Mouse (Mus musculus) forebrain, embryonic 15.5 days (tissue): ENCODE measurements around the gene Tmem131. TPM values are rescaled to one million over a fixed set of nuclear protein-coding genes. Genes with fewer than 3 reads are reported as not detected.

Source experiments
- ATAC-seq: fragments of 200-750 bp; cut with Nextera tagmentation; replicated peaks from 2 replicates; pipeline ENCODE4 v1.8.0; 2017; ENCODE audit warnings: mild to moderate bottlenecking, moderate TSS enrichment, moderate library complexity
- H3K27ac ChIP-seq: fragments of 300-500 bp; sonication (generic); replicated peaks from 2 replicates; pipeline ENCODE4 v1.5.1; 2015; ENCODE audit warnings: mild to moderate bottlenecking, inconsistent platforms
- H3K27me3 ChIP-seq: fragments of 300-500 bp; sonication (generic); 2 replicates; pipeline ENCODE4 v1.6.1; 2015; ENCODE audit warnings: inconsistent platforms
- H3K36me3 ChIP-seq: fragments of 300-500 bp; sonication (generic); 2 replicates; pipeline ENCODE4 v1.6.1; 2015; ENCODE audit warnings: mild to moderate bottlenecking, inconsistent platforms
- H3K4me1 ChIP-seq: fragments of 300-500 bp; sonication (generic); 2 replicates; pipeline ENCODE4 v1.6.1; 2015; ENCODE audit warnings: inconsistent platforms
- H3K4me2 ChIP-seq: fragments of 300-500 bp; sonication (generic); replicated peaks from 2 replicates; pipeline ENCODE4 v1.6.1; 2015; ENCODE audit warnings: mild to moderate bottlenecking, inconsistent platforms
- H3K4me3 ChIP-seq: fragments of 300-500 bp; sonication (generic); 2 replicates; pipeline ENCODE4 v1.5.1; 2015; ENCODE audit warnings: mild to moderate bottlenecking, inconsistent platforms
- H3K9ac ChIP-seq: fragments of 300-500 bp; sonication (generic); replicated peaks from 2 replicates; pipeline ENCODE4 v1.6.1; 2015; ENCODE audit warnings: mild to moderate bottlenecking, inconsistent platforms
- H3K9me3 ChIP-seq: fragments of 300-500 bp; sonication (generic); 2 replicates; pipeline ENCODE4 v1.6.1; 2016; ENCODE audit warnings: inconsistent platforms
- WGBS: fragments of 180-500 bp; shearing (Covaris S2); methylation state at CpG from one replicate; pipeline ENCODE4 v1.1.7; 2015; ENCODE audit warnings: mixed read lengths; 5-methylcytosine and 5-hydroxymethylcytosine counted together
- polyA plus RNA-seq: library from polyadenylated mRNA; unstranded; fragments of >200 nt; fragmentation: Nextera tagmentation; extraction: Ambion mirVana; gene quantifications from 2 replicates; pipeline ENCODE4 v1.2.1, GENCODE M21; 2015

The Tmem131 gene
- polyA plus RNA-seq, 1 experiment from 2014 or later = 13.0 TPM

- H3K9me3 ChIP-seq = no peaks in the 10 kb centered on the region
- ATAC-seq = peak; percentile 80
- H3K27me3 ChIP-seq = no peaks in the 10 kb centered on the region
- 3% methylated on average over 20 of the region's 20 CpGs for WGBS
- no peaks in the 10 kb centered on the region for H3K36me3 ChIP-seq
- peaks cover 8% of the 10 kb centered on the region; the same call in 1 of the 2 replicates for H3K4me1 ChIP-seq
- H3K4me3 ChIP-seq = peak overlapping the region; percentile 52
- peak overlapping the region; percentile 93 for H3K4me2 ChIP-seq
- H3K27ac ChIP-seq = peak overlapping the region; percentile 84
- peak overlapping the region; percentile 76 for H3K9ac ChIP-seq
Observed at GRCm38 (mm10) chr1:36784365-36785134, 158.9 kb downstream of the Tmem131 start.

GRCm38 (mm10) chr1:36782476-36782875 is 161.0 kb downstream of the Tmem131 start:
- no peak overlapping the region for H3K27ac ChIP-seq
- H3K9ac ChIP-seq = no peak overlapping the region
- H3K4me1 ChIP-seq = peaks cover 8% of the 10 kb centered on the region; the same call in 1 of the 2 replicates
- H3K27me3 ChIP-seq = no peaks in the 10 kb centered on the region
- WGBS = 84% methylated on average over 11 of the region's 11 CpGs
- no peak for ATAC-seq
- no peak overlapping the region for H3K4me3 ChIP-seq
- no peaks in the 10 kb centered on the region for H3K9me3 ChIP-seq
- H3K4me2 ChIP-seq = no peak overlapping the region
- no peaks in the 10 kb centered on the region for H3K36me3 ChIP-seq

GRCm38 (mm10) chr1:36780793-36781192 is 162.7 kb downstream of the Tmem131 start:
- H3K27me3 ChIP-seq = no peaks in the 10 kb centered on the region
- H3K9ac ChIP-seq = no peak overlapping the region
- H3K4me3 ChIP-seq = no peak overlapping the region
- H3K4me2 ChIP-seq = no peak overlapping the region
- peaks cover 8% of the 10 kb centered on the region; the same call in 1 of the 2 replicates for H3K4me1 ChIP-seq
- H3K27ac ChIP-seq = no peak overlapping the region
- WGBS = 95% methylated on average over 13 of the region's 13 CpGs
- no peaks in the 10 kb centered on the region for H3K36me3 ChIP-seq
- no peak for ATAC-seq
- no peaks in the 10 kb centered on the region for H3K9me3 ChIP-seq

DNA sequence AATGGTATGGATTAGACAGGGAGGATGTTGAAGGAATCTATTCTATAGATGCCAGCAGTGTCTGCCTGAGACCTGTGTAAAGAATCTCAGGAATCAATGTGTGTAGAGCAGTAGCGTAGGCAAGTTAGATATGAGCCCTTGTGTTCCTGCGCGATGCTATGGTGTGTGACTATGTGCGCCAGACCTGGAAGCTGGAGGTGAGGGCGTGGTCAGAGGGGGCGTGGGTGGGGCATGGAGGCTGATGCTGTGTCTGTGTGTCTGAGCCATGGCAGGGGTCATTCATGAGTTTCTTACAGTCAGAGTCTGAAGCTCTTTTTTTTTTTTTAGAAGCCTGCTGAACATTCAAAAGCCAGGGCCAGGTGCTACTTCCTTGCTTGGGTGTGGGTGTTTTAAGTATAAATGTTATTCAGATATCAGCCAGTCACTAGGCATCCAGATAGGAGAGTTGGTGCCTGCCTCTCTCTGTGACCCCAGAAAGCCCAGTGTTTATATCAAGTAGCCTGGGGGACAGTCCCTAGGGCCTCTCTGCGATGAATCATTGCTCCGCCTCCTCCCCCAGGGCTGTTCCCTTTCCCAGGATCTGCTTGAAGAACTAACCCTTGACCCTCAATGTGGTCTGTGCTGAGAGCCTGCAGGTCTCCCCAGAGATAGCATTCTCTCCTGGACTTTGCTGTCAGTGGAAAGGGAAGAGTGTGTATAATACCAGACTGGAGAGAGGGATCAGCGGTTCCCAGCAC is 171.1 kb downstream of the Tmem131 start:
- H3K4me2 ChIP-seq = no peak overlapping the region
- no peak for ATAC-seq
- 88% methylated on average over 9 of the region's 9 CpGs for WGBS
- H3K9me3 ChIP-seq = no peaks in the 10 kb centered on the region
- no peaks in the 10 kb centered on the region for H3K36me3 ChIP-seq
- peaks cover 4% of the 10 kb centered on the region; the same call in 1 of the 2 replicates for H3K4me1 ChIP-seq
- no peak overlapping the region for H3K9ac ChIP-seq
- H3K27ac ChIP-seq = no peak overlapping the region
- no peak overlapping the region for H3K4me3 ChIP-seq
- no peaks in the 10 kb centered on the region for H3K27me3 ChIP-seq

DNA sequence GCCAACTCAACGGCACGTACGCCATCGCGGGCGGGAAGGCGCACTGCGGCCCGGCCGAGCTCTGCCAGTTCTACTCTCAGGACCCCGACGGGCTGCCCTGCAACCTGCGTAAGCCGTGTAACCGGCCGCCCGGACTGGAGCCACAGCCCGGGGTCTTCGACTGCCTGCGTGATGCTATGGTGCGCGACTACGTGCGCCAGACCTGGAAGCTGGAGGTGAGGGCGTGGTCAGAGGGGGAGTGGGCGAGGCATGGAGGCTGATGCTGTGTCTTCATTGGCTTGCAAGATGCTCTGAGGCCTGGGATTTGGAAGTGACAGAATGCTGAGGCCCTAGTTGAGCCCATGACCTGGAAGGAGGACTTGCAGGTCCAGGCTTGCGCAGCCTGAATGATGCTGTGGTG is 172.5 kb downstream of the Tmem131 start:
- H3K9ac ChIP-seq = no peak overlapping the region
- ATAC-seq = no peak
- 21% methylated on average over 27 of the region's 27 CpGs for WGBS

GRCm38 (mm10) chr1:36769951-36770350 is 173.5 kb downstream of the Tmem131 start:
- no peaks in the 10 kb centered on the region for H3K36me3 ChIP-seq
- peaks cover 4% of the 10 kb centered on the region; the same call in 1 of the 2 replicates for H3K4me1 ChIP-seq
- H3K27ac ChIP-seq = no peak overlapping the region
- WGBS = 84% methylated on average over 1 of the region's 1 CpGs
- H3K27me3 ChIP-seq = no peaks in the 10 kb centered on the region
- no peaks in the 10 kb centered on the region for H3K9me3 ChIP-seq
- H3K9ac ChIP-seq = no peak overlapping the region
- ATAC-seq = no peak
- H3K4me3 ChIP-seq = no peak overlapping the region
- no peak overlapping the region for H3K4me2 ChIP-seq

More for the DNA sequence above, 172.5 kb downstream of the Tmem131 start:
- Histone ChIP-seq H3K4me1 (peaks cover 4% of the 10 kb centered on the region; the same call in 1 of the 2 replicates), H3K9me3 (no peaks in the 10 kb centered on the region), H3K4me2 (peak overlapping the region; percentile 31), H3K4me3 (peak overlapping the region; percentile 25), H3K27me3 (no peaks in the 10 kb centered on the region), H3K27ac (no peak overlapping the region), H3K36me3 (no peaks in the 10 kb centered on the region)

GRCm38 (mm10) chr1:36768786-36769185 is 174.7 kb downstream of the Tmem131 start:
- H3K9me3 ChIP-seq = no peaks in the 10 kb centered on the region
- no peaks in the 10 kb centered on the region for H3K36me3 ChIP-seq
- no peak overlapping the region for H3K9ac ChIP-seq
- no peaks in the 10 kb centered on the region for H3K27me3 ChIP-seq
- no peak for ATAC-seq
- WGBS = 84% methylated on average over 5 of the region's 5 CpGs
- H3K4me1 ChIP-seq = peaks cover 4% of the 10 kb centered on the region; the same call in 1 of the 2 replicates
- H3K4me2 ChIP-seq = no peak overlapping the region
- no peak overlapping the region for H3K27ac ChIP-seq
- no peak overlapping the region for H3K4me3 ChIP-seq

DNA sequence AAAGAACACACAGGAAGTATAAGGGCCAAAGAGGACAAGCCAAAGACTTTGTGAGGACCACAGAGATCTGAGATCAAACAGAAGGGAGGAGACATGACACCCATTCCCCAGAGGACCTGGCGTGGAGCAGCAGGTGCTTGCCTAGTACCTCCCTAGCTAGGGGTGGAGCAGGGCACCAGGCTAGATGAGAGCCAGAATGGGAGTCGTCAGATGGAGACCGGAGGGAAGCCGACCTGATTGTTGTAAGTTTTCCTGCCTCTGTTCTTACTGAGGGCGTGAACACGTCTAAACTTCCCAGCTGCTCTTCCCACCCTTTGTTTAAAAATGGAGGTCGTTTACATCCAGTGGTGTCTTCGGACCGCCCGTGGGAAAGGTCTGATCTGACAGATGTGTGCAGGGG is 176.1 kb downstream of the Tmem131 start:
- ATAC-seq = no peak
- no peaks in the 10 kb centered on the region for H3K36me3 ChIP-seq
- no peak overlapping the region for H3K9ac ChIP-seq
- H3K4me1 ChIP-seq = peaks cover 4% of the 10 kb centered on the region; the same call in 1 of the 2 replicates
- no peak overlapping the region for H3K27ac ChIP-seq
- H3K4me2 ChIP-seq = no peak overlapping the region
- WGBS = 53% methylated on average over 10 of the region's 10 CpGs
- H3K9me3 ChIP-seq = no peaks in the 10 kb centered on the region
- no peak overlapping the region for H3K4me3 ChIP-seq
- no peaks in the 10 kb centered on the region for H3K27me3 ChIP-seq

GRCm38 (mm10) chr1:36766431-36767205 is 176.8 kb downstream of the Tmem131 start:
- no peak overlapping the region for H3K9ac ChIP-seq
- H3K4me3 ChIP-seq = no peak overlapping the region
- ATAC-seq = no peak
- H3K4me1 ChIP-seq = peaks cover 4% of the 10 kb centered on the region; the same call in 1 of the 2 replicates
- no peaks in the 10 kb centered on the region for H3K9me3 ChIP-seq
- H3K27ac ChIP-seq = no peak overlapping the region
- 73% methylated on average over 4 of the region's 4 CpGs for WGBS
- H3K36me3 ChIP-seq = no peaks in the 10 kb centered on the region
- no peaks in the 10 kb centered on the region for H3K27me3 ChIP-seq
- H3K4me2 ChIP-seq = no peak overlapping the region

- 84% methylated on average over 11 of the region's 11 CpGs for WGBS
Observed at GRCm38 (mm10) chr1:36761568-36761967, 181.9 kb downstream of the Tmem131 start, which contains the start of gene Zap70. Gene Zap70 (plus strand): TSS chr1:36761798.

GRCm38 (mm10) chr1:36761061-36761460 is 182.4 kb downstream of the Tmem131 start:
- Histone ChIP-seq H3K27me3 (no peaks in the 10 kb centered on the region), H3K27ac (no peak overlapping the region), H3K9me3 (no peaks in the 10 kb centered on the region), H3K36me3 (no peaks in the 10 kb centered on the region), H3K4me1 (no peaks in the 10 kb centered on the region), H3K9ac (no peak overlapping the region), H3K4me2 (no peak overlapping the region), H3K4me3 (no peak overlapping the region)
- 90% methylated on average over 8 of the region's 8 CpGs for WGBS
- ATAC-seq = no peak

More at GRCm38 (mm10) chr1:36761568-36761967, 181.9 kb downstream of the Tmem131 start, which contains the start of gene Zap70:
- Histone ChIP-seq H3K27me3 (no peaks in the 10 kb centered on the region), H3K36me3 (no peaks in the 10 kb centered on the region), H3K4me2 (no peak within 1 kb of the TSS), H3K27ac (no peak within 1 kb of the TSS), H3K4me1 (no peaks in the 10 kb centered on the region), H3K9me3 (no peaks in the 10 kb centered on the region), H3K9ac (no peak within 1 kb of the TSS), H3K4me3 (no peak within 1 kb of the TSS)
- ATAC-seq = no peak
